Mouse (Mus musculus) lung, embryonic 16.5 days (tissue): ENCODE data around the gene Wdr27. TPM values are rescaled to one million over a fixed set of nuclear protein-coding genes. Genes with fewer than 3 reads are reported as not detected.

Experiments used
- ATAC-seq: fragments of 200-750 bp; cut with Nextera tagmentation; 2 replicates; pipeline ENCODE4 v1.8.0; 2017; ENCODE audit warnings: low read depth, mild to moderate bottlenecking, moderate library complexity
- H3K27ac ChIP-seq: fragments of 300-500 bp; sonication (generic); 2 replicates; pipeline ENCODE4 v1.5.1; 2014; ENCODE audit warnings: mild to moderate bottlenecking, control low read depth, low read length
- H3K27me3 ChIP-seq: fragments of 300-500 bp; sonication (generic); 2 replicates; pipeline ENCODE4 v1.6.1; 2014; ENCODE audit warnings: low read depth, low read length, mixed read lengths; ENCODE audit not compliant: control insufficient read depth, insufficient read depth
- H3K36me3 ChIP-seq: fragments of 300-500 bp; sonication (generic); 2 replicates; pipeline ENCODE4 v1.6.1; 2014; ENCODE audit warnings: low read length; ENCODE audit not compliant: control insufficient read depth, insufficient read depth
- H3K4me1 ChIP-seq: fragments of 300-500 bp; sonication (generic); replicated peaks from 2 replicates; pipeline ENCODE4 v1.6.1; 2014; ENCODE audit warnings: low read length, mixed read lengths; ENCODE audit not compliant: control insufficient read depth, insufficient read depth
- H3K4me2 ChIP-seq: fragments of 300-500 bp; sonication (generic); 2 replicates; pipeline ENCODE4 v1.6.1; 2014; ENCODE audit warnings: low read depth, low read length, control low read depth
- H3K4me3 ChIP-seq: fragments of 300-500 bp; sonication (generic); 2 replicates; pipeline ENCODE4 v1.5.1; 2014; ENCODE audit warnings: mild to moderate bottlenecking, low read length, control low read depth
- H3K9ac ChIP-seq: fragments of 300-500 bp; sonication (generic); 2 replicates; pipeline ENCODE4 v1.6.1; 2014; ENCODE audit warnings: low read length, control low read depth
- H3K9me3 ChIP-seq: fragments of 300-500 bp; sonication (generic); 2 replicates; pipeline ENCODE4 v1.6.1; 2016; ENCODE audit warnings: low read length; ENCODE audit not compliant: control insufficient read depth
- WGBS: fragments of 180-500 bp; shearing (Covaris S2); extraction: QIAGEN DNeasy Blood & Tissue Kit; methylation state at CpG from one replicate; pipeline ENCODE4 v1.1.7; 2014; 5-methylcytosine and 5-hydroxymethylcytosine counted together
- polyA plus RNA-seq: library from polyadenylated mRNA; unstranded; fragments of >200 nt; fragmentation: Nextera tagmentation; extraction: Ambion mirVana; gene quantifications from 2 replicates; pipeline ENCODE4 v1.2.1, GENCODE M21; 2015

Wdr27 gene
- polyA plus RNA-seq, 1 experiment from 2014 or later, result 11.1 TPM

- no peaks in the 10 kb centered on the region for H3K4me1 ChIP-seq
- H3K27me3 ChIP-seq, result no peaks in the 10 kb centered on the region
- peak; percentile 62; the same call in 1 of the 2 replicates for ATAC-seq
- H3K4me2 ChIP-seq, result no peak overlapping the region
- H3K36me3 ChIP-seq, result no peaks in the 10 kb centered on the region
- H3K27ac ChIP-seq, result no peak overlapping the region
- H3K9me3 ChIP-seq, result no peaks in the 10 kb centered on the region
- no peak overlapping the region for H3K9ac ChIP-seq
- H3K4me3 ChIP-seq, result no peak overlapping the region
- WGBS, result 50% methylated on average over 2 of the region's 2 CpGs
Observed at GRCm38 (mm10) chr17:14886933-14887332, 56.0 kb downstream of the Wdr27 start.

GRCm38 (mm10) chr17:14874656-14875204 lies 68.2 kb downstream of the Wdr27 start:
- Histone ChIP-seq H3K4me3 (no peak overlapping the region), H3K27ac (0 out of 2 replicates have a peak overlapping the region, but pooled peaks have one; percentile 36), H3K36me3 (no peaks in the 10 kb centered on the region), H3K27me3 (no peaks in the 10 kb centered on the region), H3K4me2 (no peak overlapping the region), H3K4me1 (0 out of 2 replicates have a peak, but pooled peaks cover 4% of the 10 kb centered on the region), H3K9me3 (no peaks in the 10 kb centered on the region), H3K9ac (no peak overlapping the region)
- peak; percentile 86 for ATAC-seq
- 57% methylated on average over 2 of the region's 2 CpGs for WGBS

- no peaks in the 10 kb centered on the region for H3K27me3 ChIP-seq
- H3K9ac ChIP-seq, result no peak overlapping the region
- no peaks in the 10 kb centered on the region for H3K9me3 ChIP-seq
- H3K4me1 ChIP-seq, result no peaks in the 10 kb centered on the region
- no peaks in the 10 kb centered on the region for H3K36me3 ChIP-seq
- H3K27ac ChIP-seq, result no peak overlapping the region
- WGBS, result 62% methylated on average over 1 of the region's 1 CpGs
- H3K4me2 ChIP-seq, result no peak overlapping the region
- no peak overlapping the region for H3K4me3 ChIP-seq
- no peak for ATAC-seq
Observed at GRCm38 (mm10) chr17:14860220-14860619, 82.7 kb downstream of the Wdr27 start.

- no peaks in the 10 kb centered on the region for H3K36me3 ChIP-seq
- no peaks in the 10 kb centered on the region for H3K27me3 ChIP-seq
- no peak for ATAC-seq
- no peak overlapping the region for H3K4me3 ChIP-seq
- no peaks in the 10 kb centered on the region for H3K9me3 ChIP-seq
- 77% methylated on average over 2 of the region's 3 CpGs for WGBS
- no peak overlapping the region for H3K27ac ChIP-seq
- no peak overlapping the region for H3K9ac ChIP-seq
- no peak overlapping the region for H3K4me2 ChIP-seq
- H3K4me1 ChIP-seq, result peaks cover 3% of the 10 kb centered on the region; the same call in 1 of the 2 replicates
Observed at GRCm38 (mm10) chr17:14847709-14848108, 95.2 kb downstream of the Wdr27 start.

DNA sequence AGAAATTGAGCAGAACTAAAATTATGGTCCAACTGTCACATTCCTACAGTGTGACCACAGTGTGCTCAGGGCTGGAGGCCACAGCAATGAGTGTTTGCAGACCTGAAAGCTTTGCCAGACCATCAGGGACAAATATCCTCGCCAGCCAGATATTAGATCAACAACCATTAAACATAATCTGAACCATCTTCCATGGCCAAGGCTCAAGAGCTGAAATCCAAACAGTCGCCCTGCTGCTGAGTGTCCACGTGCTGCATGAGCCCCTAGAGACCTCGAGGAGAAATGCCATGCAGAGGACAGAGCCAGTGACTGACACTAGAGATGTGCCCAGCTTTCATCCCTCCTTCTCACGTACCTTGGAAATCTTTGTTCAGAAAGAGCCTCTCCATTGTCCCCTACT lies 96.1 kb downstream of the Wdr27 start:
- WGBS, result 34% methylated on average over 5 of the region's 5 CpGs
- H3K9me3 ChIP-seq, result no peaks in the 10 kb centered on the region
- H3K36me3 ChIP-seq, result no peaks in the 10 kb centered on the region
- no peak overlapping the region for H3K9ac ChIP-seq
- no peak overlapping the region for H3K4me3 ChIP-seq
- no peak overlapping the region for H3K4me2 ChIP-seq
- H3K27ac ChIP-seq, result no peak overlapping the region
- no peaks in the 10 kb centered on the region for H3K27me3 ChIP-seq
- ATAC-seq, result peak; percentile 54; the same call in 1 of the 2 replicates
- H3K4me1 ChIP-seq, result peaks cover 3% of the 10 kb centered on the region; the same call in 1 of the 2 replicates

- Histone ChIP-seq H3K36me3 (no peaks in the 10 kb centered on the region), H3K9ac (no peak overlapping the region), H3K27ac (no peak overlapping the region), H3K4me1 (peaks cover 5% of the 10 kb centered on the region; the same call in 1 of the 2 replicates), H3K27me3 (no peaks in the 10 kb centered on the region), H3K4me2 (no peak overlapping the region), H3K9me3 (no peaks in the 10 kb centered on the region), H3K4me3 (no peak overlapping the region)
- WGBS, result 40% methylated on average over 6 of the region's 6 CpGs
- ATAC-seq, result peak; percentile 77
Observed at GRCm38 (mm10) chr17:14826715-14827295, 116.2 kb downstream of the Wdr27 start.

DNA sequence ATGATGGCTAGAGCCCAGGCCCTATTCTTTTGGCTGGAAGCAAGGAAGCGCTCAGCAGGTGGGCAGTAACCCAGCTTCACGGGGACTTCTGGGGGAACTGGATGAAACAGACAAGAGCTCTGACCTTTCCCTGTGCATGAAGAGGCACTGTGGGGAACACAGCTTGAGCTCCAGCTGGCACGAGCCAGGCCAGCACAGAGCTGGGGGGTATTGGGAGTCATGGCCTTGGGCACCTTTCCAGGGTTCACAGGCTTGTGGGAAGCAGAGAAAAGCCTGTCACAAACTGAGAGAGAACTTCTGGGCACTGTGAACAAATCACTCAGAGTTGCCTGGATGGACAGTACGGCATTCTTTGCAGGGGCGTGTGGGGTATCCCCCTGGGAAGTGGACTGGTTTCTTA lies 118.0 kb downstream of the Wdr27 start:
- H3K27me3 ChIP-seq, result no peaks in the 10 kb centered on the region
- H3K4me2 ChIP-seq, result no peak overlapping the region
- 62% methylated on average over 5 of the region's 5 CpGs for WGBS
- no peak overlapping the region for H3K9ac ChIP-seq
- no peak overlapping the region for H3K27ac ChIP-seq
- no peaks in the 10 kb centered on the region for H3K9me3 ChIP-seq
- ATAC-seq, result no peak
- H3K4me1 ChIP-seq, result peaks cover 5% of the 10 kb centered on the region; the same call in 1 of the 2 replicates
- H3K36me3 ChIP-seq, result no peaks in the 10 kb centered on the region
- H3K4me3 ChIP-seq, result no peak overlapping the region

DNA sequence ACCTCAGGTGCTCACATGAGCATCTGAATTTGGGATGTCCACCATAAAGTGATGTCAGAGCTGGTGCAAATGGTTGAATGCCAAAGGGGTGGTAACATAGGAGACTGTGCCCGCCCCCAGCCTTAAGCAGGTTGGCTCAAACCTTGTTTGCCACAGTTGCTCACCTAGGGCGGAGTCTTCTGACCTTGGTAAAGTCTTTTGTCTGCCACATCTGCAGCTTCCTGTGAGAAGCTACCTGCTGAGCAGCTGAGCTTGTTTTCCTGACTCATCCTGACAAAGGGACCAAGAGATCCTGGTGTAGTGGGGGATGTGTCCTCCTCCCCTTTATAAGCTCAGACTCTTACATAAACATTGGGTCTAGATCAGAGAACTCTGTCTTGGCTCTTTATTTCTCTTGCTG lies 125.0 kb downstream of the Wdr27 start:
- no peak overlapping the region for H3K27ac ChIP-seq
- no peak for ATAC-seq
- H3K4me1 ChIP-seq, result peaks cover 5% of the 10 kb centered on the region; the same call in 1 of the 2 replicates
- no peak overlapping the region for H3K4me3 ChIP-seq
- 84% methylated on average over 2 of the region's 2 CpGs for WGBS
- no peaks in the 10 kb centered on the region for H3K27me3 ChIP-seq
- no peaks in the 10 kb centered on the region for H3K36me3 ChIP-seq
- no peak overlapping the region for H3K9ac ChIP-seq
- no peaks in the 10 kb centered on the region for H3K9me3 ChIP-seq
- no peak overlapping the region for H3K4me2 ChIP-seq

- H3K27ac ChIP-seq, result no peak overlapping the region
- H3K27me3 ChIP-seq, result no peaks in the 10 kb centered on the region
- no peak overlapping the region for H3K4me2 ChIP-seq
- H3K4me3 ChIP-seq, result no peak overlapping the region
- peaks cover 5% of the 10 kb centered on the region; the same call in 1 of the 2 replicates for H3K4me1 ChIP-seq
- H3K9ac ChIP-seq, result no peak overlapping the region
- 77% methylated on average over 3 of the region's 3 CpGs for whole genome bisulfite sequencing
- no peaks in the 10 kb centered on the region for H3K9me3 ChIP-seq
- no peaks in the 10 kb centered on the region for H3K36me3 ChIP-seq
- ATAC-seq, result no peak
Observed at GRCm38 (mm10) chr17:14816107-14816506, 126.9 kb downstream of the Wdr27 start.
